Mouse (Mus musculus): ENCODE results near the gene Zfp605. TPM values are rescaled to one million over a fixed set of nuclear protein-coding genes. Genes with fewer than 3 reads are reported as not detected.
A peak's percentile ranks its signal among the peaks of the same experiment; 100 is the strongest.

Gene Zfp605
- polyA plus RNA-seq, 1 experiment, result 2.1 TPM

- Histone ChIP-seq H3K79me2 (ENCODE audit: control insufficient read depth, insufficient read depth) (peaks cover 17% of the 10 kb centered on the region), H3K36me3 (ENCODE audit: control insufficient read depth, insufficient read depth) (peaks cover 4% of the 10 kb centered on the region), H3ac (ENCODE audit: control insufficient read depth, insufficient read length) (no peak overlapping the region), H3K27me3 (ENCODE audit: control insufficient read depth, insufficient read depth, insufficient read length) (no peaks in the 10 kb centered on the region), H3K4me3 (no peak overlapping the region), H3K4me2 (ENCODE audit: low read depth) (no peak overlapping the region)
- no peak for TF ChIP-seq SRF (IDR thresholded peaks at IDR 0.05; ENCODE audit: control insufficient read depth, insufficient read length, low read depth)
- TF ChIP-seq MYOD1 (IDR thresholded peaks at IDR 0.05; ENCODE audit: control insufficient read depth in 1 of 3, insufficient read length in 2 of 3, low read depth in 2 of 3), result no peak
- no peak for TF ChIP-seq POLR2AphosphoS2 (IDR thresholded peaks at IDR 0.05; ENCODE audit: insufficient read length, low read depth)
- TF ChIP-seq TCF3 (IDR thresholded peaks at IDR 0.05; ENCODE audit: insufficient read length, low read depth), result no peak
- TF ChIP-seq TCF12 (IDR thresholded peaks at IDR 0.05; ENCODE audit: insufficient read depth, poor library complexity, severe bottlenecking), result no peak
- no peak for TF ChIP-seq POLR2A (IDR thresholded peaks at IDR 0.05; ENCODE audit: insufficient read length, low read depth)
- no peak for TF ChIP-seq MYOG (IDR thresholded peaks at IDR 0.05; ENCODE audit: control insufficient read depth in 1 of 3, insufficient read depth in 1 of 3, insufficient read length in 2 of 3, low read depth in 2 of 3)
- no peak for TF ChIP-seq CEBPB (IDR thresholded peaks at IDR 0.05; ENCODE audit: insufficient read depth, poor library complexity, severe bottlenecking)
Measured at GRCm38 (mm10) chr5:110103901-110104615, 5.8 kb upstream of the Zfp605 start.

DNA sequence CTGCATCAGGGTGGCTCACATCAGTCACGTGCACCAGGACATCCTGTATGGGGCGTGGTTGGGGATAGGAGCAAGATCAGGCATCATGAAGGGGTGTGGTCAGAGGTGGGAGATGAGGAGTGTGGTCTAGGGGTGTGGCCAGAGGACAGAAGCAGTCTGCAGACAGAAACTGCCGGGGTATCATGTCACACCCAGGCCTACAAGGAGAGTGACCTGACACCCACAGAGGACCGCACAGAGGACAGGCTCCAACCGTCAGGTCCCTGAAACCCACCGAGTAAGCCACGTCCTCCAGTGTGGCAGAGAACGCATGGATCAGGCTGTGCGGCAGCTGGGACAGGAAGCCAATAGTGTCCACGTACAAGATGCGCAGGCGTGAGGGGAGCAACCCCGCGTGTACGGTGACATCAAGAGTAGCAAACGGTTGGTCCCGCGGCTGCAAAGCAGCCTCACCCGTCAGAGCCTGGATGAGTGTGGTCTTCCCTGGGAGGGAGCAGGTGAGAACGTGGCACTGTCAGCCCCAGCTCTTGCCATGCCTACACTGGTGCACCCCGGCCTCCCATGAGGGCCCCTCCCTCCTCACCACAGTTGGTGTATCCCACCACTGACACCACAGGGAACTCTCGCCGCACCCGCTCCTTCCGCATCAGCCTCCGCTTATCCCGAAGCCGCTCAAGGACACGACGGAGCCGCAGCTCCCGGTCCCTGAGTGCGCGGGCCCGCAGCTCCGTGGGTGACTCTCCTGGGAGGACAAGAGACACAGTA is 5.1 kb upstream of the Zfp605 start:
- peaks cover 17% of the 10 kb centered on the region for H3K79me2 ChIP-seq (ENCODE audit: control insufficient read depth, insufficient read depth)
- H3ac ChIP-seq (ENCODE audit: control insufficient read depth, insufficient read length), result no peak overlapping the region
- peaks cover 4% of the 10 kb centered on the region for H3K36me3 ChIP-seq (ENCODE audit: control insufficient read depth, insufficient read depth)
- H3K4me2 ChIP-seq (ENCODE audit: low read depth), result no peak overlapping the region
- no peak overlapping the region for H3K4me3 ChIP-seq
- H3K27me3 ChIP-seq (ENCODE audit: control insufficient read depth, insufficient read depth, insufficient read length), result no peaks in the 10 kb centered on the region
- TF ChIP-seq REST (IDR thresholded peaks at IDR 0.05; ENCODE audit: insufficient read depth, insufficient read length) (no peak), TCF3 (IDR thresholded peaks at IDR 0.05; ENCODE audit: insufficient read length, low read depth) (no peak), CEBPB (IDR thresholded peaks at IDR 0.05; ENCODE audit: insufficient read depth, poor library complexity, severe bottlenecking) (no peak), MAX (IDR thresholded peaks at IDR 0.05; ENCODE audit: low read depth) (no peak), MYOG (IDR thresholded peaks at IDR 0.05; ENCODE audit: control insufficient read depth in 1 of 3, insufficient read depth in 1 of 3, insufficient read length in 2 of 3, low read depth in 2 of 3) (no peak), MYOD1 (IDR thresholded peaks at IDR 0.05; ENCODE audit: control insufficient read depth in 1 of 3, insufficient read length in 2 of 3, low read depth in 2 of 3) (no peak), TCF12 (IDR thresholded peaks at IDR 0.05; ENCODE audit: insufficient read depth, poor library complexity, severe bottlenecking) (no peak), POLR2A (IDR thresholded peaks at IDR 0.05; ENCODE audit: insufficient read length, low read depth) (no peak), USF1 (IDR thresholded peaks at IDR 0.05; ENCODE audit: low read depth) (no peak), POLR2AphosphoS2 (IDR thresholded peaks at IDR 0.05; ENCODE audit: insufficient read length, low read depth) (no peak), E2F4 (IDR thresholded peaks at IDR 0.05; ENCODE audit: insufficient read depth) (no peak), SRF (IDR thresholded peaks at IDR 0.05; ENCODE audit: control insufficient read depth, insufficient read length, low read depth) (no peak)

GRCm38 (mm10) chr5:110106140-110106871 is 3.6 kb upstream of the Zfp605 start:
- Histone ChIP-seq H3K4me3 (peak overlapping the region; percentile 84), H3K79me2 (ENCODE audit: control insufficient read depth, insufficient read depth) (peaks cover 17% of the 10 kb centered on the region), H3ac (ENCODE audit: control insufficient read depth, insufficient read length) (peak overlapping the region; percentile 63), H3K27me3 (ENCODE audit: control insufficient read depth, insufficient read depth, insufficient read length) (no peaks in the 10 kb centered on the region), H3K4me2 (ENCODE audit: low read depth) (peak overlapping the region; percentile 68), H3K36me3 (ENCODE audit: control insufficient read depth, insufficient read depth) (peaks cover 4% of the 10 kb centered on the region)
- TF ChIP-seq MAX (IDR thresholded peaks at IDR 0.05; ENCODE audit: low read depth) (no peak), REST (IDR thresholded peaks at IDR 0.05; ENCODE audit: insufficient read depth, insufficient read length) (no peak), POLR2A (IDR thresholded peaks at IDR 0.05; ENCODE audit: insufficient read length, low read depth) (no peak), MYOD1 (IDR thresholded peaks at IDR 0.05; ENCODE audit: control insufficient read depth in 1 of 3, insufficient read length in 2 of 3, low read depth in 2 of 3) (no peak), CEBPB (IDR thresholded peaks at IDR 0.05; ENCODE audit: insufficient read depth, poor library complexity, severe bottlenecking) (no peak), TCF12 (IDR thresholded peaks at IDR 0.05; ENCODE audit: insufficient read depth, poor library complexity, severe bottlenecking) (no peak), E2F4 (IDR thresholded peaks at IDR 0.05; ENCODE audit: insufficient read depth) (no peak), POLR2AphosphoS2 (IDR thresholded peaks at IDR 0.05; ENCODE audit: insufficient read length, low read depth) (no peak)

- H3K4me2 ChIP-seq (ENCODE audit: low read depth), result peak overlapping the region; percentile 68
- peaks cover 4% of the 10 kb centered on the region for H3K36me3 ChIP-seq (ENCODE audit: control insufficient read depth, insufficient read depth)
- peaks cover 17% of the 10 kb centered on the region for H3K79me2 ChIP-seq (ENCODE audit: control insufficient read depth, insufficient read depth)
- TF ChIP-seq TCF12 (IDR thresholded peaks at IDR 0.05; ENCODE audit: insufficient read depth, poor library complexity, severe bottlenecking), result no peak
- TF ChIP-seq POLR2A (IDR thresholded peaks at IDR 0.05; ENCODE audit: insufficient read length, low read depth), result no peak
- no peak for TF ChIP-seq REST (IDR thresholded peaks at IDR 0.05; ENCODE audit: insufficient read depth, insufficient read length)
- no peak for TF ChIP-seq MYOG (IDR thresholded peaks at IDR 0.05; ENCODE audit: control insufficient read depth in 1 of 3, insufficient read depth in 1 of 3, insufficient read length in 2 of 3, low read depth in 2 of 3)
- TF ChIP-seq USF1 (IDR thresholded peaks at IDR 0.05; ENCODE audit: low read depth), result no peak
- no peak for TF ChIP-seq E2F4 (IDR thresholded peaks at IDR 0.05; ENCODE audit: insufficient read depth)
- TF ChIP-seq MAX (IDR thresholded peaks at IDR 0.05; ENCODE audit: low read depth), result no peak
- no peak for TF ChIP-seq MYOD1 (IDR thresholded peaks at IDR 0.05; ENCODE audit: control insufficient read depth in 1 of 3, insufficient read length in 2 of 3, low read depth in 2 of 3)
- TF ChIP-seq TCF3 (IDR thresholded peaks at IDR 0.05; ENCODE audit: insufficient read length, low read depth), result no peak
- TF ChIP-seq SRF (IDR thresholded peaks at IDR 0.05; ENCODE audit: control insufficient read depth, insufficient read length, low read depth), result no peak
- TF ChIP-seq POLR2AphosphoS2 (IDR thresholded peaks at IDR 0.05; ENCODE audit: insufficient read length, low read depth), result no peak
- no peak for TF ChIP-seq CEBPB (IDR thresholded peaks at IDR 0.05; ENCODE audit: insufficient read depth, poor library complexity, severe bottlenecking)
- peak overlapping the region; percentile 84 for H3K4me3 ChIP-seq
- peak overlapping the region; percentile 63 for H3ac ChIP-seq (ENCODE audit: control insufficient read depth, insufficient read length)
- no peaks in the 10 kb centered on the region for H3K27me3 ChIP-seq (ENCODE audit: control insufficient read depth, insufficient read depth, insufficient read length)
Measured at GRCm38 (mm10) chr5:110106901-110107564, 2.9 kb upstream of the Zfp605 start.

All from myocyte (in vitro differentiated cells).